Mouse (Mus musculus) adrenal gland, postnatal 25 days (tissue): Measurements from ENCODE around the gene Pip5k1a. TPM values are rescaled to one million over a fixed set of nuclear protein-coding genes. Genes with fewer than 3 reads are reported as not detected.
"Not testable (repeated sequence)": the region's sequence is repeated elsewhere in the genome, so short reads cannot be mapped to it uniquely, and the experiment has no call there.

Source experiments
- DNase-seq: peaks from one replicate; pipeline ENCODE4 v3.0.0; 2021; ENCODE audit warnings: mixed read lengths
- total RNA-seq: library from RNA; stranded (reverse); gene quantifications from 2 replicates; pipeline ENCODE4 v1.2.3, GENCODE M21; 2021

Gene Pip5k1a
- total RNA-seq, 1 experiment from 2014 or later = 43.1 TPM

GRCm38 (mm10) chr3:95042166-95042837 lies 64.4 kb downstream of the Pip5k1a start, which contains the start of gene Psmd4:
Gene Psmd4, minus strand, starts transcription at chr3:95042614.
- DNase-seq = peak; percentile 96

DNA sequence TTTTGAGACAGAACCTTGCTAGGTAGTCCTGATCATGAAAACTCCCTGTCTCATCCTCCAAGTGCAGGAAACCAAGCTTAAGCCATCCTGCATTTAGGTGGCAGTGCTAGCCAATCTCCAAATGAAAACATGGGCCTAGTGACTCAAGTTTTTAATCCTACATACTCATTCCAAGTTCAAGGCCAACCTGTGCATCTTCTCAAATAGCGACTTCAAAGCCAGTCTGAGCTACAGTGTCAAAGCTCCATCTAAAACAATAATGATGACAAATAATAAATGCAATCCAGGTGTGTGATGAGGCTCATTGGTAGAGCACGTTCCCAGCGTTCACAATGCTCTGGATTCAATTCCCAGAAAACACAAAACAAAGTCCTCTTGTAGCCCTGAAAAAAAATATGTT lies 65.1 kb downstream of the Pip5k1a start:
- no peak for DNase-seq

DNA sequence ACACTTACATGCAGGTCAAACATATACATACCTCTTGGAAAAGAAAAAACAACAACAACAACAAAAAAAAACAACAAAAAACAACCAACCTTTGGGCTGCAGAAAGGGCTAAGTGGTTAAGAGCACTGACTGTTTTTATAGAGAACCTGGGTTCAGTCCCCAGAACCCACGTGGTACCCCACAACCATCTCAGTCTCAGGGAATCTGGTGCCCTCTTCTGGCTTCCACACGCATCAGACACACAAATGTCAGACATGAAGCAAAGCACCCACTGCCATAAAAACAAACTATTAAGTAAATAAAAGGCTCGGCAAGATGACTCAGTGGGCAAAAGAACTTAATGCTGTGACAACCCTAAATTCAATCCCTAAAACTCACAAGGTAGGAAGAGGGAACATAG lies 76.8 kb downstream of the Pip5k1a start:
- DNase-seq = no peak

DNA sequence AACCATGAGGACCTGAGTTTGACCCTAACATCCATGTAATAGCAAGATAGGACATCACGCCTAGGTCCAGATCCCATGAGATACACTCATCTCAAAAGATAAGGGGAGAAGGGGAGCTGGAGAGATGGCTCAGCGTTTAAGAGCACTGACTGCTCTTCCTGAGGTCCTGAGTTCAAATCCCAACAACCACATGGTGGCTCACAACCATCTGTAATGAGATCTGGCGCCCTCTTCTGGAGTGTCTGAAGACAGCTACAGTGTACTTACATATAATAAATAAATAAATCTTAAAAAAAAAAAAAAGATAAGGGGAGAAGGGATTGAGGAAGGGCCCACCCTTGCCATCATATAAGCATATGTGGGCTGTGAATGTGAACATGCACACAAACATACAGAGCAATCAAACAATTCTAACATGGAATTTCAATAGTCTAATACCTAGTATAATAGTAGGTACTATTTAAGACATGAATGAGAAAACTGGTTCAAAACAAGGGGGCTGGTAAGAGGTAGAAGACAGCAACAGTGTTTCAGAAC lies 77.4 kb downstream of the Pip5k1a start:
- not testable (repeated sequence) for DNase-seq

DNA sequence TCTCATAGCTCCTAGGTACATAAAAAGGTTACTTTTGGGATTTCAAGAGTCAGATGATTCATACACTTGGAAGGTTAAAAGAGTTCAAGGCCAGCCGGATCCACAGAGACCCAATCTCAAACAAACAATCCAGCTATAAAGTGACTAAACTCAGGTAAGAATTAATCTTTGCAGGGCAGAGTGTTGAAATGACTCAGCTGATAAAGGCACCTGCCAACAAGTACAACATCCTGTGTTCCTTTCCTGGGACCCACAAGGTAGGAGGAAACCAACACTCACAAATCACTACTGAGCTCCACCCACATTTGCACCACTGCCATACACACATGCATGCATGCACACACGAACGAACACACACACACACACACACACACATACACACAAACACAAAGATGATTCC lies 78.1 kb downstream of the Pip5k1a start:
- DNase-seq = no peak

GRCm38 (mm10) chr3:95027701-95028100 lies 79.0 kb downstream of the Pip5k1a start:
- DNase-seq = no peak

GRCm38 (mm10) chr3:95027057-95027645 lies 79.6 kb downstream of the Pip5k1a start:
- no peak for DNase-seq

GRCm38 (mm10) chr3:95025202-95025601 lies 81.5 kb downstream of the Pip5k1a start:
- no peak for DNase-seq

DNA sequence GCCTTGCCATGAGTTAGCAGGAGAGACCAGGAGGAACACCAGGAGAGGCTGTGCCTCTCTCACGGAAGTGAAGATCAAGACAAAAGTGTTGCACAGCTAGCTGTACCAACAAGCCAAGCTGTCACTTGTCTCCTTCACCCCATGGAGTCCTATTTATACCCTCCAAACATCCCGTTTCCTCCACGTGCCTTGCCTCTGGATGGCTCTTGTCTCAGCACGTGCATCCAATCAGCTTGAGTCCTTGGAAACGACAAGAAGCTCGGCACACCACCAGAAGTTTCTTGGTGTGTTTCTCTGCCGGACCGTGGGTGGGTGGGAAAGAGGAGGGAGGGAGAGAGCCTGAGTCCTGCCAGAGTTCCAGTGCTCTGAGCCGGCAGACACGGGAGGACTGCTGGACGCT lies 82.2 kb downstream of the Pip5k1a start:
- DNase-seq = no peak

DNA sequence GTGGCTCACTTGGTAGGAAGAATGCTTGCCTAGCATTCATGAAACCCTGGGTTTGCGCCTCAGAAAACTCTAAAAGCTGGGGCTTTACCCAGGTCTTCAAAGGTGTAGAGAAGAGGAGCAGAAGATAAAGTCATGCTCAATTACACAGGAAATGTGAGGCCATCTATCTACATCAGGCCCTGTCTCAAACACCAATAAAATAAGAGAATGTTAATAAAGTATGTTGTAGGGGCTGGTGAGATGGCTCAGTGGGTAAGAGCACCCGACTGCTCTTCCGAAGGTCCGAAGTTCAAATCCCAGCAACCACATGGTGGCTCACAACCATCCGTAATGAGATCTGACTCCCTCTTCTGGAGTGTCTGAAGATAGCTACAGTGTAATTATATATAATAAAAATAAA lies 85.8 kb downstream of the Pip5k1a start:
- DNase-seq = not testable (repeated sequence)

GRCm38 (mm10) chr3:95018741-95019140 lies 88.0 kb downstream of the Pip5k1a start:
- DNase-seq = no peak

- DNase-seq = no peak
Measured at GRCm38 (mm10) chr3:95016532-95017056, 90.1 kb downstream of the Pip5k1a start.

- DNase-seq = peak; percentile 92
Measured at GRCm38 (mm10) chr3:95015891-95016531, 90.7 kb downstream of the Pip5k1a start.

GRCm38 (mm10) chr3:95015337-95015872 lies 91.3 kb downstream of the Pip5k1a start, which contains the start of gene Zfp687:
Gene Zfp687, minus strand, starts transcription at chr3:95015448.
- DNase-seq = peak; percentile 96

DNA sequence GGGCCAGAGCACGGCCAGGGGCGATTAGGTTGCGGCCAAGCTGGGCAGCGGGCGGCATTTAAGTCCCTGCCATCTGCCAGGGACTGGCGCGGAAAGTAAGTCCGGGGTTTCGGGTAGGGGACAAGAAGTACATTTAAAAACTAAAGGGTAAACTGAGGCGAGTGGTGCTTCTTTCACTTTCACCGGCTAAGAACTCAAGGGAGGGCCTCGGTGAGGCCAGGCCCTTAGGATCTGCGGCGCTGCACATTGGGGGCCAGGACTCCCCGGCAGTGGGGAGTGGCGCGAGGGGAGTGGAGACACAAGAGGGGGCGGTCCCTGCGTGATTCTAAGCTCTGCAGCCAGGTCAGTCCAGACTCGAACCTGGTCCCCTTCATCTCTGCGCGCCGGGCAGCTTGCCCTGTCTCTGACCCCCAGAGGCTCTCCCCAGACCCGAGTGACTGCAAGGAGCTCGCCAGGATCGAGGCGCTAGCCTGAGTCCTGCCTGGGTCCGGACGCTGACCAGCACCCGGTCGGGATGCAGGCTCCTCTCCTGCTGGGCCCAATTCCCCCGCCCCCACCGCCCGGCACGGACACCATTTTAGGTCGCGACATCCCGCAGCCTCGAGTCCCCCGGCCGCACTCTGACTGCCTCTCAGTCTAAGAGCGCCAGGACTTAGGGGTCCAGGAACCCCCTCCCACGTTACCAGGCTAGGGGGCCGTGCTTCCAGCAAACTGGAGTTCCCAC lies 92.1 kb downstream of the Pip5k1a start:
- DNase-seq = peak; percentile 66

DNA sequence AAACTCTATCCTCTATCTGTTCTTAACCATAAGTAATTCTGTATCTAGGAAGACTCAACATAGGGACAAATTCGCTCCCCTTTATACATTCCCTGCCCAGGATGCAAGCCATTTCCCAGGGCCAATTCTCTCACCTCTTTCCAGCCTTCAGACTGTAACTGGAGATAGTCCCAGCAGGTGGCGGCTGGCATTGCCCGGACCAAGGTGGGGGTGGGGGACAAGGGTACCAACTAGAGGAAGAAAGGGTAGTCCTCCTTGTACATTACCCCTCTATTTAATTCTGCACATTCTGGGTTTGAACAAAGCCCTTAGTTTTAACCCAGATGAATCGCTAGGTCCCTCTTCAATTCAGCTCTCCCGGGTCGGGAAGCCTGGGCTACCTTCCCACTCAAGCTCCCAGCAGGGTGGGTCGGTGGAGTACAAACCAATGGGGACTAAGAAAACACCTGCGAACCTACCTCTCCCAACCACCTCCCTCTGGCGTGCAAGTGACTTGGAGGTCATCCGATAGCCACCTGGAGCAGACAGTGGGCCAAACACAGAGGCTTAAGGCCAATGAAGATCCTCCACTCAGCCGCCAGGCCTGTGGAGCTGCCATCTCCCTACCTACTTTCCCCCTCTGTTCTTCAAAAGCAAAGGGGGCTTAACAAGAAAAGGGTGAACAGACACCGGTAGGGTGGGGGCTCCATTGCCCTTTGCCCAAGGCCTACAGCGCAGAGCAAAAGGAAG lies 92.9 kb downstream of the Pip5k1a start:
- DNase-seq = no peak

DNA sequence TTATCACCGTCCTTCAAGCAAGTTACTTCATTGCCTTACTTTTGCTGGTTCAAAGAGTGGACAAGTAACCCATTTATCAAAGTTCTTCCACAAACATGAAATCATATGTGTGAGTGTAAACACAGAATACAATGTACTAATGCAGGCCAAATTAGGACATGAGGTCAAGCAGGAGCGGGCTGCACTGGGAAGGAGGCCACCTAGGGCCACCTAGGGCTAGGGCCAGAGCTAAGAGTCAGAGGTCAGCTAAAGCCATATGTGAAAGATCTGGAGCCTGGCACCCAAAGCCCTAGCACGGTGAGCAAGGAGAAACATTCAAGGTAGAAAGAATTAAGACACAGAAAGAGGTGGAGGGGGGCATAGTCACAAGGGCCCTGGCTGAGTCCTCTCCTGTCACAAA lies 93.7 kb downstream of the Pip5k1a start:
- no peak for DNase-seq

GRCm38 (mm10) chr3:95010396-95010795 lies 96.3 kb downstream of the Pip5k1a start:
- no peak for DNase-seq
